Mouse (Mus musculus): ENCODE data around the gene Zdhhc14. TPM values are rescaled to one million over a fixed set of nuclear protein-coding genes. Genes with fewer than 3 reads are reported as not detected.

The Zdhhc14 gene
- total RNA-seq, 1 experiment from 2014 or later: 7.1 TPM

- ATAC-seq (ENCODE audit: extremely low read depth, insufficient number of reproducible peaks, low FRiP score, poor library complexity, severe bottlenecking): no peak
Observed at GRCm38 (mm10) chr17:5750278-5750677, 257.9 kb downstream of the Zdhhc14 start.

DNA sequence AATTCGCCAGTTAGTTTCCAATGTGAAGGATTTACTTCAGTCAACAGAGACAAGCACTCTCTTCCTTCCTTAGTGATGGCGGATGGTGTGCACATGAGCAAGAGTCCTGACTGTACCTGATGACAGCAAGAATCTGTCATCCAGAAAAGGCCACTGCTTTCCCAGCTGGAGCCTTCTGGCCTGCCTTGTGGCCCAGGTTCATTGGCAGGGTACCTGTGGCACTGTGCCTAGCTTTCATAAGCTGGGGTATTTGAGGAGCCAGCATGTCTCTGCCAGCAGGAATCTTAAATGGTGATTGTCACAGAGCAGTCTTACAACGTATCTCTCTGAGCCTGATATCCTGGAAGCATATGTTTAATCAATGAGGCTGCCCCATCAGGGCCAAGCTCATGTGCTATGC lies 258.7 kb downstream of the Zdhhc14 start:
- no peak for ATAC-seq (ENCODE audit: extremely low read depth, insufficient number of reproducible peaks, low FRiP score, poor library complexity, severe bottlenecking)

- no peak for ATAC-seq (ENCODE audit: extremely low read depth, insufficient number of reproducible peaks, low FRiP score, poor library complexity, severe bottlenecking)
Observed at GRCm38 (mm10) chr17:5752322-5752715, 260.0 kb downstream of the Zdhhc14 start.

- no peak for ATAC-seq (ENCODE audit: extremely low read depth, insufficient number of reproducible peaks, low FRiP score, poor library complexity, severe bottlenecking)
Observed at GRCm38 (mm10) chr17:5752716-5753585, 260.6 kb downstream of the Zdhhc14 start.

DNA sequence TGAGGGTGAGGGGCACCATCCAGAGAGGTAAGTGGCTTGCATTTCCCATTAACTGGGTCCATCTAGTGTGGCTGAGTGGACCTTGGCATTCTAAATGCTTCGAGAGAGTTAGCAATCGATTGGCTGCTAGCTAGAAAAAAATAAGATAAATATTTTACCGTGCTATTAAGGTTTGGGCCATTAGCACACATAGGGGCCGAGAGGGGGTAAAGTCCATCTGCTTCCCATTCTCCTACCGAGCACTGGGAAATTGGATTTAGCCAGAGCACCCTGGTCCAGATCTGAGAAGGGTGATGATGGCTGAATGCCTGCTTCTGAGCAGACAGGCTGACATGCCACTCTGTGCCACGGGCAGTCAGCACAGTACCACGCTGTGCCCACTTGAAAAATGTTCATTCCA lies 263.1 kb downstream of the Zdhhc14 start:
- no peak for ATAC-seq (ENCODE audit: extremely low read depth, insufficient number of reproducible peaks, low FRiP score, poor library complexity, severe bottlenecking)

DNA sequence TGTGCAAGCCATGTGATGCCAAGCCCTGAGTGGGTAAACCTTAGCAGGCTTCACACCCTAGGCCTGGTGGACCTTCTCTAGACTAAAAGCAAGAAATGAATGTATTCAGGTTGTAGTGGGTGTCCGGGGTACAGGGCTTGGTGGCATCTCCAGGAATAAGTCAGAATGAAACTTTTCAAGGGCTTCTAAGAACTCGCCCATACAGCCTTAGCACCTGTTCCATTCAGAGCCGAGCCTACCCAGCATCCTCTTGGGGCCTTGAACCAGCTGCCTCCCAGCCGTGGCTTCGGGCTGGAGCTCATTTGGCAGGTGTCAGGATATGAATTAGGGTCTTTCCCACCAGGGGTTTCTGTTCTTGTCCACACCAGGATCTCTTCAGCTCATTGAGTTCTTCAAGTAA lies 263.7 kb downstream of the Zdhhc14 start:
- ATAC-seq (ENCODE audit: extremely low read depth, insufficient number of reproducible peaks, low FRiP score, poor library complexity, severe bottlenecking): no peak

DNA sequence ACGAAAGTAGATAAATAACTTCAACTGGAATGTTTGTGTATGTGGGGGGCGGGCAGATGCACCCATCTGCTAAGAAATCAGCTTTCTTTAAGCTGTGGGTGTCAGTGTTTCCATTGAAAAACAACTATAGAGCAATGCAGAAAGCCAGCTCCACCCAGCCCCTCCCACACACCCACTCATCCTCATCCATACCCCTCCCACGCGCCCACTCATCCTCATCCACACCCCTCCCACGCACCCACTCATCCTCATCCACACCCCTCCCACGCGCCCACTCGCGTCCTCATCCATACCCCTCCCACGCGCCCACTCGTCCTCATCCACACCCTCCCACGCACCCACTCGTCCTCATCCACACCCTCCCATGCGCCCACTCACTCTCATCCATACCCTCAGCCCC lies 264.5 kb downstream of the Zdhhc14 start:
- no peak for ATAC-seq (ENCODE audit: extremely low read depth, insufficient number of reproducible peaks, low FRiP score, poor library complexity, severe bottlenecking)

DNA sequence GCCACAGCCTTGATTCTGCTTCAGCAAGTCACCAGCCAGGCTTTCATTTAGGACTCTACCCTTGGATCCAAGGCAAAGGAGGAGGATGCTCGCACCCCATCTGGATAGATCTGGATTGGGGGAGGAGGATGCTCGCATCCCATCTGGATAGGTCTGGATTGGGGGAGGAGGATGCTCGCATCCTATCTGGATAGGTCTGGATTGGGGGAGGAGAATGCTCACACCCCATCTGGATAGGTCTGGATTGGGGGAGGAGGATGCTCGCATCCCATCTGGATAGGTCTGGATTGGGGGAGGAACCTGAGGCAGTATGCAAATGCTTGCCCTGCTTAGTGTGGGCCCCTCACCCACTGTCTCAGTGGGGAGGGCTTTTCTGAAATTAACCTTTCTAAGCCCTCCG lies 271.4 kb downstream of the Zdhhc14 start:
- ATAC-seq (ENCODE audit: extremely low read depth, insufficient number of reproducible peaks, low FRiP score, poor library complexity, severe bottlenecking): no peak

DNA sequence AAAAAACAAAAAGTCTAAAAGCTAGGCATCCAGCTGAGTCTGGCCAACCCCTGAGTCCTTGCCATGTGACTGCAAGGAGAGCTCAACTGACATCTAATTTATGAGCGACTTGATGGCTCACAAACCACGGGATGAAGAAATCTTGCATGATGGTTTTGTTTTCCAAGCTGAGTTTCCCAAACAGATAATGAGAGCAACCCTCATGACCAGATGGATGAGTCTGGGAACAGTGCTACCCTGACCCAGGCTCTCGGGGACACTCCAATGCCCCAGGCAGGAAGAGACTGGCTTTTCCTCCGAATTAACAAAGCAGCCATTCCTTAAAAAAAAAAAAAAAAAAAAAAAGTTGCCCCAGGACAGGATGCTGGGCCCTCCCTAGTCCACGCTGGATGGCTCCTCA lies 271.9 kb downstream of the Zdhhc14 start:
- no peak for ATAC-seq (ENCODE audit: extremely low read depth, insufficient number of reproducible peaks, low FRiP score, poor library complexity, severe bottlenecking)

GRCm38 (mm10) chr17:5765746-5766145 lies 273.4 kb downstream of the Zdhhc14 start:
- no peak for ATAC-seq (ENCODE audit: extremely low read depth, insufficient number of reproducible peaks, low FRiP score, poor library complexity, severe bottlenecking)

- no peak for ATAC-seq (ENCODE audit: extremely low read depth, insufficient number of reproducible peaks, low FRiP score, poor library complexity, severe bottlenecking)
Observed at GRCm38 (mm10) chr17:5768164-5768705, 275.9 kb downstream of the Zdhhc14 start.

- ATAC-seq (ENCODE audit: extremely low read depth, insufficient number of reproducible peaks, low FRiP score, poor library complexity, severe bottlenecking): no peak
Observed at GRCm38 (mm10) chr17:5768810-5769520, 276.6 kb downstream of the Zdhhc14 start.

- no peak for ATAC-seq (ENCODE audit: extremely low read depth, insufficient number of reproducible peaks, low FRiP score, poor library complexity, severe bottlenecking)
Observed at GRCm38 (mm10) chr17:5769776-5770175, 277.4 kb downstream of the Zdhhc14 start.

- ATAC-seq (ENCODE audit: extremely low read depth, insufficient number of reproducible peaks, low FRiP score, poor library complexity, severe bottlenecking): no peak
Observed at GRCm38 (mm10) chr17:5770265-5771249, 278.2 kb downstream of the Zdhhc14 start.

DNA sequence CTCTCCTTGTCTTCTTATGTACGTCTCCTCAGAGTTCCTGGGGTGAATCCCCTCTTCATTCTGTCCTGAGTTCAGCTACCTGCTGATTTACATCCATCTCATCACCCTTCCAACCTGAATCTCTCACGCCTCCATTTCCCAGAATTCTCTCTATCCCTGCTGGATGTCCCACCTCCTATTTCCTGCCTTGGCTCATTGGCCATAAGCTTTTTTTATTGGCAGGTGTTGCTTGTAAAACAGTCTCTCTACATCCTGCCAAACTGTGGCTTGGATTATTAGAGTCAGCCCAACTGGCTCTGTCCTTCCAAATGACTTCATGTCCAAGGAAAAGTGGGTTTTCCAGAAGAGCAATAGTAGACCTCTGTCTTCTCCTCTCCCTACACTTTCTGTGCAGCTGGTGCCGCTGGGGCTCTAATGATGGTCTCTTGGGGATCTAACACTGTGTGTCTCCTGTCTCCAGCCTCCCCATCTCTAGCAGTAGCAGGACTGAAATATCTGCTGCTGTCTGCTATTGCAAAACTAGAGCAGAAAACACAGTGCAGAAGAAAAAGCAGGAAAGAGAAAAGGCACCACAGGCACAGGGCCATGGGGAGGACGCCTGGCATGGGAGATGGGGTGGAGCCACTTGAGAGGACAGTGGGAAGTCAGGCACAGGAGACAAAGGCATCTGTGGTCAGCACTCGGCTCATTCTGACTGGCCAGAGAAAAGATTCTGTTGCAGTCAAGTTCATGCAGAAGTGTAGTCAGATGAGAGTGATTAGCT lies 288.0 kb downstream of the Zdhhc14 start:
- no peak for ATAC-seq (ENCODE audit: extremely low read depth, insufficient number of reproducible peaks, low FRiP score, poor library complexity, severe bottlenecking)

DNA sequence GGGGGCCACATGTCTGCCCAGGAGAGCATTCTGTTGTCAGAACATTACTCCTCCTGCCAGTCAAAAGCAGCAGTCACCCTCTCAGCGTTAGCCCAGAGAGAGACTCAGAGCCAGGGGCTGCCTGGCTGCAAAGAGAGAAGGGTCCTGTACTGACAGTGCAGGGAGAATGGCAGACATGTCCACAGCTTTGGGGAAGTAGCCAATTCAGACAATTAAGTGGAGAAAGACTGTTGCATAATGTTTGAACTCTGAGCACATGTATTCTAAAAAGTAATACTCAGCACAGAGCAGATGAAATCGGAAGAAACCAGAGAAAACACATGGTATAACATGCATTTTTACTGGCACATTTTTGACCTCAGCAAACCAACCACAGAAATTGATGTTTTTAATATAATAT lies 292.9 kb downstream of the Zdhhc14 start:
- no peak for ATAC-seq (ENCODE audit: extremely low read depth, insufficient number of reproducible peaks, low FRiP score, poor library complexity, severe bottlenecking)

- no peak for ATAC-seq (ENCODE audit: extremely low read depth, insufficient number of reproducible peaks, low FRiP score, poor library complexity, severe bottlenecking)
Observed at GRCm38 (mm10) chr17:5792164-5792791, 299.9 kb downstream of the Zdhhc14 start.

- ATAC-seq (ENCODE audit: extremely low read depth, insufficient number of reproducible peaks, low FRiP score, poor library complexity, severe bottlenecking): no peak
Observed at GRCm38 (mm10) chr17:5793593-5793992, 301.2 kb downstream of the Zdhhc14 start.
